Mouse (Mus musculus): ENCODE results near the gene Gpc2. TPM values are rescaled to one million over a fixed set of nuclear protein-coding genes. Genes with fewer than 3 reads are reported as not detected.
A peak's percentile ranks its signal among the peaks of the same experiment; 100 is the strongest.

Gene Gpc2
- polyA plus RNA-seq, 1 experiment: 2.6 TPM

DNA sequence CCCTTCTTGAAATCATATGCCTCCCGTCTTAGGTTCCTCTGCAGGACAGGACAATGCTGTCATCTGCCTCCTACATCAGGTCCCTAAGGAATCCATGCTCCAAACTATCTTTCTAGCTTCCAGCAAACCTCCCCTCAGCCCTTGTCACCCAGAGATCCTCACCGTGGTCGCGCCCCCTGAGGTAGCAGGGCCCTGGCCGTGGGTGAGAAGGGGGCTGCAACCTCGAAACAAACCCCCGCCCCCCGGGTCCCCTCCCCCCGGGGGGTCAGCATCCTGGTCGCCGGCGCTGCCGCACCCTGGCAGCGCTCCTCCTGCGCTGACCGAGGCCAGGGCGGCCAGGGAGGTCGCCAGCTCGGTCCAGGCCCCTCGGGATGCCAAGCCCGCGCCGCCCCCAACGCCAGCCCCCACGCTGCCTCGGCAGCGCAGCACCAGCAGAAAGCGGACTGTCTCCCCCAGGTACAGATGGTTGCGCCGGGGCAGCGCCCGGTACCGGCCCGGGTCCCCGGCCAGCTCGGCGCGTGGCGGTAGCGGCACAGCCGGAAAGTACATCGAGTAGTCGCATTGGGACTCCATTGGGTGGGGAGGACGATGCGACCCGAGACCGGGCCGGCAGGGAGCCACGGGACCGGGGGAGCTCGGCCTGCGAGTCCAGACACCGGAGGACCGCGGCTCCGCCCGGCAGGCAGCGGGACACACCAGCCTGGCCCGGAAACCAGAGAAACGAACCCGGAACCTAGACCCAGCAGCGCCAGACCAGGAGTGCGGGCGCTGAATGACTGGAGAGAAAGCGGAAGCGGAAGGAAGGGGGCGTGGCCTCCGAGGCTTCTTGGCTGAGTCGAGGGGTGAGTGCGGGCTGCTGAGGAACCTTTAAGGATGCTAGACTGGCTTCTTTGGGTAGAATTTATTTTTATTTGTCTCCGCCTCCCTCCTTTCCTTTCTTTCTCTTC lies 16.3 kb downstream of the Gpc2 start, which contains the start of gene BC037034:
BC037034 (minus strand) TSS at position 774 of the 947 bp plus-strand sequence.
- H3K4me3 ChIP-seq (replicated peaks): peak within 1 kb of the TSS; percentile 95
- H3K4me1 ChIP-seq: peaks cover 65% of the 10 kb centered on the region
- peaks cover 56% of the 10 kb centered on the region for H3K36me3 ChIP-seq (replicated peaks; ENCODE audit: low read length)
- no peak for TF ChIP-seq GATA1 (IDR thresholded peaks at IDR 0.05; ENCODE audit: borderline replicate concordance, low read length)
- no peak for TF ChIP-seq FLI1 (IDR thresholded peaks at IDR 0.05; ENCODE audit: low read length)
- H3K27me3 ChIP-seq (replicated peaks): no peaks in the 10 kb centered on the region
- H3K9me3 ChIP-seq: no peaks in the 10 kb centered on the region

GRCm38 (mm10) chr5:138262582-138263240 lies 17.1 kb downstream of the Gpc2 start:
- Histone ChIP-seq H3K36me3 (replicated peaks; ENCODE audit: low read length) (peaks cover 64% of the 10 kb centered on the region), H3K4me1 (peaks cover 73% of the 10 kb centered on the region)

GRCm38 (mm10) chr5:138262001-138262400 lies 17.8 kb downstream of the Gpc2 start:
- Histone ChIP-seq H3K4me1 (peaks cover 80% of the 10 kb centered on the region), H3K4me3 (replicated peaks) (peak overlapping the region; percentile 95), H3K27me3 (replicated peaks) (no peaks in the 10 kb centered on the region), H3K9me3 (no peaks in the 10 kb centered on the region), H3K36me3 (replicated peaks; ENCODE audit: low read length) (peaks cover 69% of the 10 kb centered on the region)
- TF ChIP-seq GATA1 (IDR thresholded peaks at IDR 0.05; ENCODE audit: borderline replicate concordance, low read length): no peak
- no peak for TF ChIP-seq FLI1 (IDR thresholded peaks at IDR 0.05; ENCODE audit: low read length)

More at GRCm38 (mm10) chr5:138262582-138263240, 17.1 kb downstream of the Gpc2 start:
- H3K4me3 ChIP-seq (replicated peaks): peak overlapping the region; percentile 95
- no peaks in the 10 kb centered on the region for H3K27me3 ChIP-seq (replicated peaks)
- TF ChIP-seq FLI1 (IDR thresholded peaks at IDR 0.05; ENCODE audit: low read length) (no peak), GATA1 (IDR thresholded peaks at IDR 0.05; ENCODE audit: borderline replicate concordance, low read length) (no peak)
- H3K9me3 ChIP-seq: no peaks in the 10 kb centered on the region

DNA sequence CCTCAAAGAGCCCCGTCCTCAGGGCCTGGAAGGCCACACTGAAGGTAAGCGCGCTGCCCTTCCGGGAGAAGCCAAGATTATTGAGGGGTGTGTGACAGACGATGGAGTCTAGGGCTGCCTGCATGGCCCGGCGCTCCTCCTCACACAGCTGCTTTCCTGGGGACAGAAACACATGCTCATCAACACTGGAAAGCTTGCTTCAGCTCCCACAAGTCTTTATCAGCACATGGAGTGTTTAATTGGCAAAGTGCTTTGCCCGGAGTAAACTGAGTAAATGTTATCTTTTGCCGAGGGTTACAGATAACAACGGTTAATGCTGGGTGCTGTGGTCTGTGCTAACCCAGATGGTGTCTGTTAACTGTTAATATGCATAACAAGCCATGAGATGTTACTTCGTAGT lies 19.0 kb downstream of the Gpc2 start:
- Histone ChIP-seq H3K4me1 (peaks cover 92% of the 10 kb centered on the region), H3K9me3 (no peaks in the 10 kb centered on the region), H3K4me3 (replicated peaks) (no peak overlapping the region), H3K27me3 (replicated peaks) (no peaks in the 10 kb centered on the region), H3K36me3 (replicated peaks; ENCODE audit: low read length) (peaks cover 62% of the 10 kb centered on the region)
- TF ChIP-seq FLI1 (IDR thresholded peaks at IDR 0.05; ENCODE audit: low read length): no peak
- no peak for TF ChIP-seq GATA1 (IDR thresholded peaks at IDR 0.05; ENCODE audit: borderline replicate concordance, low read length)

GRCm38 (mm10) chr5:138260051-138260450 lies 19.8 kb downstream of the Gpc2 start:
- H3K4me3 ChIP-seq (replicated peaks): no peak overlapping the region
- peaks cover 92% of the 10 kb centered on the region for H3K4me1 ChIP-seq
- no peak for TF ChIP-seq GATA1 (IDR thresholded peaks at IDR 0.05; ENCODE audit: borderline replicate concordance, low read length)
- no peak for TF ChIP-seq FLI1 (IDR thresholded peaks at IDR 0.05; ENCODE audit: low read length)

DNA sequence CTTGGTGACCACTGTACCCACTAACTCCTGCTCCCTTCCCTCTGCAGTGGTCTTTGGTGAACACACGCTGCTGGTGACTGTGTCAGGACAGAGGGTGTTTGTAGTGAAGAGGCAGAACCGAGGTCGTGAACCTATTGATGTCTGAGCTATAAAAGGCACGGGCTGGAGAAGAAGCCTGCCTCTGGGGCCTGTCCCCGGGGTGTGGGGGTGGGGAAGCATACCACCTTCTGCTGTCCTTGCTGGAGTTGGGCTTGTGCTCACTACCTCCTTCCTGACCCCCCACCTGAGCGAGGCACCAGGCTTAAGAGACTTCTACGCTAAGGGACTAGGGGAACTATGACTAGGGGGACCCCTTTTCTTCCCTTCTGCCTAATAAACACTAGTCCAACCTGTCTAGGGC lies 20.8 kb downstream of the Gpc2 start:
- no peaks in the 10 kb centered on the region for H3K27me3 ChIP-seq (replicated peaks)
- TF ChIP-seq GATA1 (IDR thresholded peaks at IDR 0.05; ENCODE audit: borderline replicate concordance, low read length): no peak
- no peak for TF ChIP-seq FLI1 (IDR thresholded peaks at IDR 0.05; ENCODE audit: low read length)
- peaks cover 89% of the 10 kb centered on the region for H3K4me1 ChIP-seq
- H3K4me3 ChIP-seq (replicated peaks): no peak overlapping the region
- no peaks in the 10 kb centered on the region for H3K9me3 ChIP-seq
- H3K36me3 ChIP-seq (replicated peaks; ENCODE audit: low read length): peaks cover 56% of the 10 kb centered on the region

More at GRCm38 (mm10) chr5:138260051-138260450, 19.8 kb downstream of the Gpc2 start:
- Histone ChIP-seq H3K9me3 (no peaks in the 10 kb centered on the region), H3K36me3 (replicated peaks; ENCODE audit: low read length) (peaks cover 56% of the 10 kb centered on the region), H3K27me3 (replicated peaks) (no peaks in the 10 kb centered on the region)

DNA sequence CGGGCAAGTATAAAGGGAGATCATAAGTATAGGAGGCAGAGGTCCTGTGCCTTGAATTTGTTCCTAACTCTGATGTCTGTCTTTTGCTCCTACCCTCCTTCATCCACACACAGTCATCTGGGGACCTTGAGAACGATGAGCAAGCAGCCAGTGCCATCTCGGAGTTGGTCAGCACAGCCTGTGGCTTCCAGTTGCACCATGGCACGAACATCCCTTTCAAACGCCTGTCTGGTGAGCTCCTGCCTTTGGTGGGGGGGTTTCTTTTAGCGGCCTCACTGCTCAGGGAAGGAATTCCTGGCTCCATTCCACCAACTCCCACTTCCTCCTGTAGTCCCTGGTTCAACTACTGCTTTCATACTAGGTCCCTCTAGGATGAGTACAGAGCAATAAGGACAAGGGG lies 21.3 kb downstream of the Gpc2 start:
- peaks cover 56% of the 10 kb centered on the region for H3K36me3 ChIP-seq (replicated peaks; ENCODE audit: low read length)
- no peak for TF ChIP-seq FLI1 (IDR thresholded peaks at IDR 0.05; ENCODE audit: low read length)
- TF ChIP-seq GATA1 (IDR thresholded peaks at IDR 0.05; ENCODE audit: borderline replicate concordance, low read length): no peak
- H3K4me1 ChIP-seq: peaks cover 89% of the 10 kb centered on the region
- no peaks in the 10 kb centered on the region for H3K9me3 ChIP-seq
- no peaks in the 10 kb centered on the region for H3K27me3 ChIP-seq (replicated peaks)
- H3K4me3 ChIP-seq (replicated peaks): no peak overlapping the region

GRCm38 (mm10) chr5:138258078-138258477 lies 21.7 kb downstream of the Gpc2 start:
- TF ChIP-seq GATA1 (IDR thresholded peaks at IDR 0.05; ENCODE audit: borderline replicate concordance, low read length) (no peak), FLI1 (IDR thresholded peaks at IDR 0.05; ENCODE audit: low read length) (no peak)
- Histone ChIP-seq H3K36me3 (replicated peaks; ENCODE audit: low read length) (peaks cover 56% of the 10 kb centered on the region), H3K4me3 (replicated peaks) (no peak overlapping the region), H3K9me3 (peaks cover under 1% of the 10 kb centered on the region), H3K27me3 (replicated peaks) (no peaks in the 10 kb centered on the region), H3K4me1 (peaks cover 84% of the 10 kb centered on the region)

DNA sequence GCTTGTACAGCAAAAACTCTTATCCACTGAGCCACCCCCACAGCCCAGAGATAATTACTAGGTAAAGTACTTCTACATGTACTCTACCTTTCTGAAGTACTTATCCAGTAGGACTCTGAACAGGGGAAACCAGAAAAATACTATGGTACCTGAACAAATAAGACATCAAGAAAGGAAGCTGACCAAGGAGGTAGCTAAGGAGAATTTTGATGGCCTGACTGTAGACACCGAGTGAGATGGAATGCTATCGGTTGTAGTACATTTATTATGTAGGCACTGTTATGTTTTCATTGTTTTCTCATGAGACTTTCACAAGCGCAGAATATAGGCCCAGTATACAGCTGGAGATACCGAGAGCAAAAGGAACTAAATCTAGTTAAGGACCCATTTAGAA lies 22.2 kb downstream of the Gpc2 start:
- peak overlapping the region; percentile 70 for H3K4me3 ChIP-seq (replicated peaks)
- H3K36me3 ChIP-seq (replicated peaks; ENCODE audit: low read length): peaks cover 55% of the 10 kb centered on the region
- no peaks in the 10 kb centered on the region for H3K27me3 ChIP-seq (replicated peaks)
- TF ChIP-seq GATA1 (IDR thresholded peaks at IDR 0.05; ENCODE audit: borderline replicate concordance, low read length): no peak
- no peak for TF ChIP-seq FLI1 (IDR thresholded peaks at IDR 0.05; ENCODE audit: low read length)
- peaks cover 79% of the 10 kb centered on the region for H3K4me1 ChIP-seq
- peaks cover 6% of the 10 kb centered on the region for H3K9me3 ChIP-seq
